Mouse (Mus musculus) urinary bladder, postnatal 36 days (tissue): ENCODE measurements around the gene Catsper3.

Experiments used
- DNase-seq, 2 experiments: peaks; one replicate each; pipeline ENCODE4 v3.0.0; 2022; ENCODE audit warnings: low spot score in 2 of 2, mixed read lengths in 1 of 2

The Catsper3 gene

DNA sequence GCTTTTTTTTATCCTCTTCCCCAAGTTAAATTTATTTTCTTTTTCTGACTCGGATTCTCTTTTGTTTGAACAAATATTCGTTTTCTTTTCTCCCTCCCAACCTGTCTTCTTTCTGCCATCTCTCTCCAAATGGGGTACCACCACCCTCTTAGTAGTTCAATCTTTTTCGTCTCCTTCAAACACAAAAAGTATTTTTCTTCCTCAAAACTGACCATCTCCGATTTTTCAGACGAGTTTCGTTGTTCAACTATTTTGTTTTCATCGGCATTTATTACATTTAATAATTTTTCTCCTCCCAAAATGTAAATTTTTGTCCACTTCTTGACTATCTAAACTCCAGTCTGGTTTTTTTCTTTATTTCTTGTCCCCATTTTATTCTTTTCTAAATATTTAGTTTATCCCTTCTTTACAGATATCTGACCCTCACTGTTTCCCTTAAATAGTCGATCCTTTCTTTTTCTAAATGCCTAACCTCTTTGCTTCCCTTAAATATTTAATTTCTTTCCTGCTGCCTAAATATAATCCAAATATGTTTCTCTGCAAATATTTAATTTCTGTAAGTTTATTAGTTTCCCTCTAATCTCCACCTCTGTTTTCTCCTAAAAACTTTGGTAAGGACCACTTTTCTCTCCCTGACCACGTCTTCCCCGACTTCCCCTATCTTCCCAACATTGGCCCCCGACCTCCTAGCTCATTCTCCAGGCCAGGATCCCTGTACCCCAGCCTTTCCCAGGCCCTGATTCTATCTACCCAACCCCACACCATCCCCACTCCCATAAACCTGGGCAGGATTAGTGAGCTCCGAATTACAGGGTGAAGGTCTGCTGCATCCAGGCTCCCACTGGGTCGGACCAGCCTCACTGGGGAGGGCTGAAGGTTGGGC, 42.7 kb downstream of the Catsper3 start:
- no peak for DNase-seq

DNA sequence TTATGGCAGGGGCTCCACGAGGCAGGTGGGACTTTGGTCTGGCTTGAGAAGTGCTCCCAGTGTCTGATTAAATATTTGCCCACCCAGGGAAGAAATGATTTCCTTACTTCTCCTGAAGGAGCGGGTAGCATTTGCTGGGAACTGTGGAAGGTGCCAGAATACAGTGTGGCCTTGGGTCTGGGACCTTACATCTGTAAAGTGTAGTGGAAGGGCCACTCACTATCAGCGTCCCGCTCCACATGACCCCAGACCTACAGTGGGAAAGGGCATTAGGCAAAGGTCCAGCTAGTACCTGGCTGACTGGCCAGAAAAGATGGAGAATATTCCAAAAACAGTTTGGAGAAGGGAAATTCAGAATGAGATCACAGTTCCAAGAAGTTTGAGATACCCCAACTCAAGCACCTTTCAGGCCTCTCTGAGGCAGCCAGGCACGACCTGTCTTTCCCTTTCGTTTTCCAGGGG, 43.3 kb downstream of the Catsper3 start:
- no peak for DNase-seq

DNA sequence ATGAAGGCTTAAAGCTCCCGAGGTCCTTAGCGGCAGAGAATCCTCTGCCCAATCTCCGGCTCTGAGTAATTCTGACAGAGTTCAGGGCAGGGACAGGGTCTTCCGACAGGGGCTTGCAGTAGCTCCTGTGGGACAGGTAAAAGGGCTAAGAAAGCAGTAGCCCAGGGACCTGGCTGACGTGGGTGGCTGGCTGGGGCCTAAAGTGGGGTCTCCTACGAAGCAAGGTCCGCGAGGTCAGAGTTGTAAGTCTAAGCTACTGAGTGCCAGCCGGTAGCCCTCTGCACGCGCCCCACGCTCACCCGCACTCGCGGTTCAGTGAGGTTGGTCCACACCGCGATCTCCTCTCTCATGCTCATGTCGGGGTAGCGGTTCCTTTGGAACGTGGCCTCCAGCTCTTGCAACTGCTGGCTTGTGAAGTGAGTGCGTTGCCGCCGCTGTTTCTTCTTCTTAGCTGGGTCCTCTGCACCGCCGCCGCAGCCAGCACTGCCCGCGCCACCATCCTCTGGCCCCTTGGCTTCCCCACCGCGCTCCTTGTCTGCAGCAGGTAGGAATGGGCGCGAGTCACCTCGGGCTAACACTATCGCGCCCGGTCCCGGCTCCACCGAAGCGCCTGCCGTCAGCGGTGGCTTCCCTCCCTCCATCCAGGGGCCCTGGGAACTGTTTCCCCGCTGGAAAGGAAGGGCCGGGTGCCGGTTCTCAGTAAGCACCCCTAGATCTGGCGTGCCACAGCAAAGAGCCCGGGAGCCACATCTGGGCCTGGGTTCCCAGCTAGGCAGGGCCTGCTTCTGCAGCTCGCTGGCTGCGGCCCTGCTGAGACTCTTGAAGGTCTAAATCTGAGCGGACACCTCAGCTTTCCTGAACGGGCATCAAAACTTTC, 44.0 kb downstream of the Catsper3 start:
- DNase-seq, result peak in 1 of 2 experiments; percentile 14

DNA sequence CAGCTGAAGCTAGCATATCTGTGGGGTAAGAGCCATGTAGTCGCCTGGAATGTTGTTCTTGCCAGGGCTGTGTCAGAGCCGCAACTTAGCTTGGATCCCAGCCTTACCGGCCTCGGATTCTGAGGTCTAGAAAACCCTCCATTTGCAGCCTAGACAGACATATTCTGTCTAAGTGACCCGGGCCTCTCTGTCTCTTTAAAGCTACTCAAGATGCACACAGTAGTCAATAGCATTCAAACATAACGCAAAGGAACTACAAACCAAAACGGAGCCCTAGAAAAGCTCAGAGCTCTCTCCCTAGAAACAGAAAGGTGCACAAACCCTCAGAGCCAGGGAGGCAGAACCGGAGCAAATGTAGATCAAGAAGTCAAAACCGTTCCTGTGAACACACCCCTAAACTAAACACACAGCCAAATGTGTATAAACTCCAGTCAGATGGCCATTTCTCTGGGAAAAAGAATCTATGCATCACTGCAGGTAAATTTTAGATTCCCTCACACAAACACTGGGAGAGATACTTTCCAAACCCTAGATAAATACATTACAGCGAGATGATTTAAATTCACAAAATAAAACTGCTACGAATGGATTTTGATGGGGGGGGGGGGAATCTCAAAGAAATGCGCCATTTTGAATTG, 44.8 kb downstream of the Catsper3 start:
- DNase-seq, result no peak

DNA sequence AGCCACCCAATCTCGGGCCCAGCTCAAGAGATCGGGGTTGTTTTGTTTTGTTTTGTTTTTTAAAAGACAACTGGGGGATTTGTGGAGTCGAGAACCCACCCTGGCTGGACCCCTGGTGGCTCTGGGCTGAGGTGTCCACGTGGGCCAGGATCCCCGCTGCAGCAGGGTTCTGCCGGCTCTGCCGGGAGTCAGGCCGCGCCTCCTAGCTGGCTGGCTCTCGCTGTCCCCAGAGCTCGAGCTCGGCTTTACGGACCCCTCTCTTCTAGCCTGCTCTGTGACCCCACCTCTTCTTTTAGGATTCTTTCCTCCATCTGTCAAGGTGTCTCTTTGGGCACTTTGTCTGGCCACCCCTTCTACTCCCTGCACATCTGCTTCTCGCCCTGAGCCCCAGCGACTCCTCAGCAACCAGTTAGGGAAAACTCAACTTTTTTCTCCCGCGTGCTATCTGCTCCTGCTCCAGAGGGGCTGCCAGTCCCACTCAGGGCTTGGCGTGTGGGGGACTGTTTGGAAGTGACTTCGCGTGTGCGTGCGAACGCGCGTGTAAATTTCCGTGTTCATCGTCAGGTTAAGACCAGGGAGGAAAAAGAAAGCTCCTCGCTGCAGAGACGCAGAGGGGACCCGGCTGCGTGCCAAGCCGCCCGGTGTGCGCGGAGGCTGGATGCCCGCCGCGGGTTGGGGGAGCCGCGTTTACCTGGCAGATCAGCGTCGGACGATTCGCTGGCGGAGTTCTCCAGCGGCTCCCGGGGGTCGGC, 45.9 kb downstream of the Catsper3 start:
- DNase-seq, result no peak

DNA sequence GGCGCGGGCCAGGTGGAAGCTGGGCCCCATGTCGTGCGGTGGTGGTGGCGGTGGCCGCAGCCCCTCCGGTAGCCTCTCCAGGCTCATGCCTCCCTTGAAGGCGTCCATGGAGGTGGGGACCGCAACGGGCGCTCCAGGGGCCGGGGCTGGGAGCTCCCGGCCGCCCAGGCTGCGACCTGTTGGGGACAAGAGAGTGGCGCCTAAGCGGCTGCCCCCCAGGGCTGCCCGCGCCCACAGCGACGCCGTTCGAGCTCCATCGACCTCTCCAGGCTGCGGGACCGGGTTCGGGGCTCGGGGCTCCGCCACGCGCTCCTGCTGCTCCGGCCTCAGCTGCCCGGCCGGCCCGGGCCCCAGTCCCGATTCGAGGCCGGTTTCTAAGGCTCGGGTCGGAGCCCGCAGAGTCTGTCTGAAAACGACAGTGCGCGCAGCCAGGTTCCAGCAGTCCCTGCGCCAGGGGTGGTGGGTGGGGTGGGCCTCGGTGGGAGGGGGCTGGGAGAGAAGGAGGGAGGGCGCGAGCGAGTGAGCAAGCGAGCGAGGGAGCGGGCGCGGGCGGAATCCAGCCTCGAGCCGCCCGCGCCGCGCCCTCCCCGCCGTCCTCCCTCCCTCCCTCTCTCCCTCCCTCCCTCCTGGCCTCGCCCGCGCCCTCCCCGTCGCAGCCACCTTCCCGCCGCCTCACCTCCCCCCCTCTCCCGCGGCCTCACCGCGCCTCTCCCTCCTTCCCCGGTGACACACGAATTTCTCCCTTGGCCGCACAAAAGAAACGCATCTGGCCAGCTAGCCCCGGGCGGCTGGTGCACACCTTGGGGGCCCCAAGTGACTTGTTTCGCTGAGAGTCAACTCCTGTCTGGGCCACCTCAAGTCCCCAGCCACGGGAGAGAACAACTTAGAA, 46.7 kb downstream of the Catsper3 start:
- DNase-seq, result peak in 1 of 2 experiments; percentile 34

DNA sequence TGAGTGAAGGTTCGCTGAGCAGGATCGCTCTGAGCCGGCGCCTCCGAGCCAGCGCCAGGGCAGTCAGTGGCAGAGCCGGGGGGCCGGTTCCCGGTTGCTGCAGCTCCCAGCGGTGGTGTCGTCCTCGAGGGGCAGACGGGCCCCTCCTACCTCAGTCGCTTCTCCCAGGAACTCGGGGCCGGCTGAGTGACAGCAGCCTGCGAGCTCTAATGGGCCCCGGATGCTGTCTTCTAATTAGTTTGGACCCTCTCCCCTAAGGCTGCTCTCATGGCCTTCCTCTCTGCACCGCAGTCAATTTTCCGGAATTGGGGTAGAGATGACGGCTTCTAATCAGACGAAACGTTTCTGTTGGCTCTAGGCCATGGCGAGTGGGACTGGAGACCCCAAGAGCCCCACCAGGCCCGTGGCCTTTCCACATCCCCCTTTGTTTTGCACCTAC, 47.4 kb downstream of the Catsper3 start:
- DNase-seq, result no peak

DNA sequence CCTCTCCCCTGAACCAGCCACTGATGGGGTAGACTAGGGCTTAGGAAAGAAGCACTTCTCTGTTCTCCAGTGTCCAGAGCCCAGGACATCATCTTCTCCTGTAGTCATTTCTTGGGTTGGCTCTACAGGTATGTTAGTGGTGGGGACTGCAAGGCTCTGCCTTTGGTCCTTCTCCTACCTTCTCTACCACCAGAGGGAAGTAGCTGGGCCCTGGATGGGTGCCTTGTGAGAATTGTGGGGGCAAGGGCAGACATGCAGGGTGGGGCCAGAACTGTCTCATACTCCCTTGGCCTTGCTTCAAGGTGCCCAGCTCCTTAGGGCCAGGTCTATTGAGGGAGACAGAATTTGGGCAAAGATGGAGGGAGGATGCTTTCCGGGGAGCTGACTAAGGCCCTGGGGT, 48.2 kb downstream of the Catsper3 start:
- no peak for DNase-seq

DNA sequence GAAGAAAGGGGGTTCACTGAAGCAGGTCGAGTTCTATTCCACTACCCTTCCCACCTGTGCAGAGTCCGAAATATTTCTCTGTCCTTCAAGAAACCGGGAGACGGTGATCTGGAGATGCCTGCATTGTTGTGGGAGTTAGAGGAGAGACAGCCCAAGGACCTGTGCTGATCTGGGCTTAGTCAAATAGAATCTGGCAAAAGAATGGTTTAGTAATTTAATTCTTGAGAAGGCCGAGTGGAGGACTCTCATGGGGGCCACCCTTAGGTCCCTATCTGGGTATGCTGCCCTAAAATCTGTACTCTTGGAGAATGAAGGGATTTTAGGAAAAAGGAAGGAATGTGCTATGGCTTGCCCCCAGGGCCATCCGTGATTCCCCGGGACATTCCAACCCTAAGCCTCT, 49.6 kb downstream of the Catsper3 start:
- DNase-seq, result no peak

DNA sequence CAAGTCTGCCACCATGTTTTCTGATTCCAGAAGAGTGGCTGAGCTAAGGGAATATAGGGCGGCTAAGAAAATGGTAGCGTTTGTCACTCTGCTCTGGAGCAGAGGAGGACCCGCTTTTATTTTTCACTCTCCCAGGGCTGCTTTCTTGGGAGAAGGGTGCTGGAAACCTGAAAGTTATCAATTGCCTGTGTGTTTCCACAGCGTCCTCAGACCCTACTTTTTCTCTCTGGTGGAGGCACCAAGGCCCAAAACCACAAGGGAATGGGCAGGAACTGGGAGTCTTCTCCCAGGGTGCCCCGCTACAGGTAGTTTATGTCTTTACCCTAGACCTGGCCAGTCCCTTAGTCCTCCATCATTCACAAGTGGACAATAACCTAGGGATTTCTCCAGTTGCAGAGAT, 50.3 kb downstream of the Catsper3 start:
- no peak for DNase-seq

DNA sequence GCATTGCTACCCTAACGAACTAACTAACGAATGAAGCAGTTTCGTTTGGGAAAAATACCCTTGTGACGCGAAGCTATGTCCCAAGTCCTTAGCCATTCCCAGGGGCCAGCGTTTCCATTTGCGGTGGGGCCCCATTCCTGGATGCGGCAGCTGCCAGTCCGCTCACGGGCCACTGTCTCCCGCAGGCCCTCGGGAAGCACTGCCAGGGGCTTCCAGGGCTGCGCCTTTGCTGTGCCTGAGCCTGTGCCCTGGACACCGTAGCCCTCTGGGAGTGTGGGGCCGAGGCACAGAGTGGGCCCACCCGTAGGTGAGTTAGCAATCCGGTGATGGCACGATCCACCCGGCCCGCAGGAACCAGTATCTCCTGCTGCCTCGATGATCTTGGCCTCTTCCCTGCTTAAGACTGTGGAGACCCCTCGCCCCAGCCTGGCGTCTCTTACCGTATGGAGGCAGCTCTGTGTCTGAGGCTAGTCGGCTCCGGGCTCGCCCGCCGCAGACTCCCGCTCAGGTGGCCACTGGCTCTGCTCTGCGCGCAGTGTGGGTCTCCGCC, 51.3 kb downstream of the Catsper3 start:
- DNase-seq, result no peak

DNA sequence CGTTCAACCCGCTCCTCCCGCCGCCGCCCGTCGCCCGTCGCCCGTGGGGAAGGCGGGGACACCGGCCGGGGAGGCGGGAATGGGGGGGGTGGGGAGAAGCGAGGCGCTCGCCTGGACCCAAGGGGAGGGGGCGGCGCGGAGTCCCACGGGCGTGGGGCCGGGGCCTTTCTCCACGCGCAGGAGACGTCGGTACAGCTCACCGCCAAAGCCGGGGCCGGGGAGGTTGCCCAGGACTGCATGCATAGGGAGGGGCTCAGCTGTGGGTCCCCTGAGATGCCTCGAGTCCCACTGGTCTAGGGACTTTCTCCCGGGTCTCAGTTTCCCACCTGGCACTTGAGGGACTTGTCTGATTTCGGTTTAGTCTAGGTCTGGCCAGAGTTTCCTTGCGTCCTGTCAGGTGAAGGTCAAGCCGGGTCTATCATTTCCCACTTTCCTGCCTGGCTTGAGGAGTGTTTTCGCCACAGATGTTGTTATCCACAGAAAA, 51.8 kb downstream of the Catsper3 start, which contains the start of gene Pitx1:
Gene Pitx1, minus strand, starts transcription at position 51 of the 484 bp plus-strand sequence.
- no peak for DNase-seq

DNA sequence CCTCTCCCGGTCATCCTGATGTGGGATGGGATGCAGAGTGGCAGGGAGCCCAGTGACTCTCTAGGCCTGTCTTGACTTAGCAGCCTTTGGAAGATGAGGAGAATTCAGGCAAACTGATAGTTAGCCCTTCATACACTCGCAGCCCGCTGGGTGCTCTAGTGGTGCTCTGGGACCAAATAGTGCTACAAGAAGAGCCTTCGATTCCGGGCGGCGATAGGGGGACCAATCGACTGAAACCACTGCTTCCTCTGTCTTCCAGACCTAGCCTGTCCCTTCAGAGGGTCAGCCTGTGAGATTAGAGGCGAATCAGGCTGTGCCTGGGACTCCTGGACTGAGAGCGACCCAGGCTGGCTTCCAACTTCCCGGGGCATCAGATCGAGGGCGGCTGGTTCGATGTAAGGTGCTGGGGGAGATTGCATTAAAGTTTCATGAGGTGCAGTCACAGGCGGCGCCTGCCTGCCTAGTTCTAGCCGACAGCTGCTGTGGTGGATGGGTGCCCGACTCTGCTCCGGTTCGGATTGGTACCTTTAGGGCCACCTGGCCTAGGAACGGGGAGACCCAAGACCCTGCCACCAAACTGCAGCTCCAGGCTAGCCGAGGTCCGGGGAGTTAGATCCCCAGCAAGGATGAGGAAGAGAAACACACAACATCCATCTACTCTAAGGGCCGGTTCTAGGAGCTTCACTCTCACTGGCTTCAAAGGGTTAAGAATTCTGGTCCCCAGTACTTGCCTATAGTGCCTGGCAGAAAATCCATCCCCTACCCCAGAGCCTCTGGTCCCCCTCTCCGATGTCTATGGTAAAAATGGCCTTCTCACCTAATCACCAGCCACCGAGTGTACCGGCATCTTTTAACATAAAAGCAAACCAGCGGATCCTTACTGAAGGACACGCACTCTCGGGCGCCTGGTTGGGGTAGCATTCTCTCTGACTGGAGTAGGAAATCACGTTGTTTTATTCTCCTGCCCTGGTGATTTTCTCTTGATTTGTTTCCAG, 52.7 kb downstream of the Catsper3 start:
- no peak for DNase-seq

DNA sequence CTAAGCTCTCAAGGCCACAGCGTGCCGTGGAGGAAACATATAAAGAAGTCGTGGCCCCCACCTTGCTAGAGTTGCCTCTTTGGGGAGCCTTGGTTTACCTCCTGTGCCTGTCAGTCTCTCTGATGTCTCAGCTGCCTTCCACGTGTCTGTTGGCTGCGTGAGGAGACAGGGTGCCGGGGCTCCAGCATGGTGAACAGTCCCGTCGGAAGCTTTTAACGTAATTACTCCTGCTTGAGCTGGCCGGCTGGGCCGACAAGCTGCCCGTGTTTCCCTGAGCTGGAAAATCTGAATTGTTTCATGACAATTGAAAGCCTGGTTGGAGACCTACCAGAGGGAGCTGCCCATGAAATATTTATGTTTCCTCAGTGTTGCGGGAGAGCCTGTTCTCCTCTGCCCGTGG, 55.9 kb downstream of the Catsper3 start:
- DNase-seq, result no peak

DNA sequence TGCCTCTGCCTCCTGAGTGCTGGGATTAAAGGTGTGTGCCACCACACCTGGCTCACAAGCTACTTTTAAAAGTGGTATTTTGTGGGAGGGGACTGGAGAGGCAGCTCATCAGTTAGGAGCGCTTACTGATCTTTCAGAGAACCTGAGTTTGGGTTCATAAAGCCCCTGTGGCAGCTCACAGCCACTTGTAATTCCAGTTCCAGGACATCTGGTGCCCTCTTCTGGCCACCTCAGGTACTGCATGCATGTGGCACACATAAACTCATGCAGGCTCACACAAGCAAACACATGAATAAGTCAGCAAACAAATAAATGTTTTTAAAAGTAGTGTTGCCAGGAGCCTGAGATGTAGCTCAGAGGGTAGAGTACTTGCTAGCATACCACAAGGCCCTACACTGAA, 59.3 kb downstream of the Catsper3 start:
- DNase-seq, result no peak

DNA sequence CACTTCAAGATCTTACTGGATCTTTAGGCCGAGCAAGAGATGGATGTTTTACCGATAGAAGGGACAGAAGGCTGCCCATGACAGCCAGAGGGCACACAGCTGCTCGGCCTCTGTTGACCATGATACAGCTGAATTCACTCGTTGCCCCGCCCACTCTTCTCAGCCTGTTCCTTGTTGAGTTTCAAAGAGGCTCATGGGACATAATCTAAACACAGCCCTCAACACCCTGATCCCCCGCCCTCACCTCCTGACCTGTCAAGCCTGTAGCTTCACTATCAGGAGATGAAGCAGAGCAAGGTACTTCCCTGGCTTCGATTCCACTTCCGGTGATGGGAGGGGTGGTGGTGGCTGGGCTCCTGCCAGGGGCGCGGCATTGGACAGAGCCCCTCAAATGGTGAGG, 63.4 kb downstream of the Catsper3 start:
- DNase-seq, result no peak

DNA sequence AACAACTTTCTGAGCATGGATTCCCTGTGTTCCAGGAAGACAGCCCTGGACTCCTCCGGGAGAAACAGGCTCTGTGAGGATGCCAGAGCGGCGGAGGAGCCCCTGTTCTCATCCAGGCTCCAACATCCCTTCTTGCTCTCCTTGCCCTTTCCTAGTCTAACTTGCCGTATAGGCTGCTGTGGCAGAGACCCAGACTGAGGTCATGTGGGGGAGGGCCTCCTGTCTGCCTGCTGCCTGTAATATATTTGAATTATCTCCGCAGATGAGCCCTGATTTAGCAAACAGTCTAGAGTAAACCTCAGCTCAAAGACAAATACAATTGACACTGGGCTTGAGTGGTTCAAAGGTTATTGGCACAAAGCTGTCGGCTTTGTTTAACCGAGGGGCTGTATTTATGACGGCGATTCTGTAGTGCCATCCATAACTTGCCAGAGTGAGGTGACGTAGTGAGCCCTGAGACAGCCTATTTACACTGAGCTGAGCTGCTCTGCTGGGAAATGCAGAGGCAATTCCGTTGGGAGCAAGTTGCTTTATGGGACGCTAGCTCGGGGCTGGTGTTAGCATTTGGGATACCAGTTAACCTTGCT, 64.3 kb downstream of the Catsper3 start:
- no peak for DNase-seq

DNA sequence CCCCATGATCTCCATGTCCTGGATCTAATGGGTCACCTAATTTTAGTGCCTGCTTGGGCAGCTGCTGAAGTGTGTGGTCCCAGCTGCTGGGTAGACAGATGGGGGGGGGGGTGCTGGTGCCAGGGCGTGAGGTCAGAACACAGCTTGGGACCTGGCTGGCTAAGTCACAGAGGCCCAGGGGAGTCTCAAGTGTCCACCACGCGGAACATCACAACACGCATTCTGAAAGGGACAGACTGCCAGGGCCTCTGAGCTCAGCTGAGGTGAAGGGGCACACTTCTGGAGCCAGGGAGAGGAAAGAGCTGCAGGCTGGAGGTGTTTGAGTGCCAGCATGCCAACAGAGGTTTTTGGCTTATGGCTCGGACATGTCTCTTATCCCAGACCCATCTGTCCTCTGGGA, 66.4 kb downstream of the Catsper3 start:
- DNase-seq, result no peak
